Mouse (Mus musculus): ENCODE data around the gene Irf7.
A peak's percentile ranks its signal among the peaks of the same experiment; 100 is the strongest.

Irf7 gene

DNA sequence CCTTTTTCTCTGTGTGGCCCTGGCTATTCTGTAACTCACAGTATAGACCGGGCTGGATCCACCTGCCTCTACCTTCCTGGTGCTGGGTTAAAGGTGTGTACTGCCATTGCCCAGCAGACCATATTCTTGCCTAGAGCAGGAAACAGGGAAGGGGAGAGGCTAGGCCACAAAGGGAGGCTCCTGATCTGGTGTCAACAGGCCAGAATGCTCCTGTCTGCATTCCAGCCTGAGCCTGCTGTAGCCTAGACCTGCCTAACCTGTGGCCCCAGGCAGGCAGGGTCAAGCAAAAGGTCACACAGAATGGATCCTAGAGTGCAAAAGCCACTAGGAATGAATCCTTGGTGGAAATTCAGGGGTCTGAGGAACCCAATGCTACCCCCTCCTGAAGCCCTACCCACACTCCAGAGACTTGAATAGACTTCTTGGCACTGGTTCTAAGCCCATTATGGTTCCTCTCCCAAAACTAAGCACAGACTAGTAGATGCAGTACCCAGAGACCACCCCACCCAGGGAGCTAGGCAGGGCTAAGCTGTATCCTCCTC, 46.7 kb downstream of the Irf7 start:
- no peak for DNase-seq

DNA sequence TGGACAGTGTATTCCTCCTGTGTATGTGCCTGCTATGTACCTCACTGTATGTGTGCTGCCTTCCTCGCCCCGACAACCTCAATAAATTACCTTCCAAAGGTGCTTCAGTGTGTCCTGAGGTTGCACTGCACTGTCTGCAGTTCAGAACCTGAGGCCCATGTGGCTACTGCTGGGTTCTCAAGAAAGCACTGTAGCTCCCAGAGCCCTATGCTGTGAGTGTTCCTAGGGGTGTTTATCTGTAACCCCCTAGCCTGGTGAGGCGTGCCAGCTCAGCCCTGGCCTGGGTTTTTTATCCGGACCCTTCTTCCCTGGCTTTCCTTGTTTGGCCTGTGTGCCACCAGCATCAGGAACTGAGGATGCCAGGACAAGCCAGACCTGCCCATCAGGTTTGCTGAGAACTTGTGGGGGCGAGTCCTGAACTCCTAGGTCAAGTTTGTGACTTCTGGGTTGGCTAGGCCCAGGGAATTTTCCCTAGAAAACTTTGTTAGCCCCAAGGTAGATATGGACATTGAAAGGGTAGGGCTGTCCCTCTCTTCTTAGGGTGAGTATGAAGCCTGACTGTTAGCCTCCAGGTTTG, 47.6 kb downstream of the Irf7 start:
- no peak for DNase-seq

GRCm38 (mm10) chr7:141218141-141218540, 48.1 kb downstream of the Irf7 start:
- no peak for DNase-seq

GRCm38 (mm10) chr7:141217343-141218013, 48.8 kb downstream of the Irf7 start:
- no peak for DNase-seq

DNA sequence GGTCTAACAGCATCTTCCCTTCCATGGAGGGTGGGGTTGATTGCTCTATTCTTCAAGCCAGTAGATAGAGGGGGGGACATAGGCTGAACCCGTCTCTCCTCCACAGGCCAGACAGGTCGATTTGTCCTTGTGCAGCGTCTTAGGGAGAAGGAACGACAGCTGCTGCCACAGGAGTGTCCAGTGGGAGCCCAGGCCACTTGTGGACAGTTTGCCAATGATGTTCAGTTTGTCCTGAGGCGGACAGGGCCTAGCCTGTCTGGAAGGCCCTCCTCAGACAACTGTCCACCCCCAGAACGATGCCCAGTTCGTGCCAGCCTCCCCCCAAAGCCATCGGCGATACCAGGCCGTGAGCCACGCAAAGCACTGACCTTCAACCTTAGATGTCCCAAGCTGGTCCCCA, 49.4 kb downstream of the Irf7 start:
- DNase-seq, result no peak

DNA sequence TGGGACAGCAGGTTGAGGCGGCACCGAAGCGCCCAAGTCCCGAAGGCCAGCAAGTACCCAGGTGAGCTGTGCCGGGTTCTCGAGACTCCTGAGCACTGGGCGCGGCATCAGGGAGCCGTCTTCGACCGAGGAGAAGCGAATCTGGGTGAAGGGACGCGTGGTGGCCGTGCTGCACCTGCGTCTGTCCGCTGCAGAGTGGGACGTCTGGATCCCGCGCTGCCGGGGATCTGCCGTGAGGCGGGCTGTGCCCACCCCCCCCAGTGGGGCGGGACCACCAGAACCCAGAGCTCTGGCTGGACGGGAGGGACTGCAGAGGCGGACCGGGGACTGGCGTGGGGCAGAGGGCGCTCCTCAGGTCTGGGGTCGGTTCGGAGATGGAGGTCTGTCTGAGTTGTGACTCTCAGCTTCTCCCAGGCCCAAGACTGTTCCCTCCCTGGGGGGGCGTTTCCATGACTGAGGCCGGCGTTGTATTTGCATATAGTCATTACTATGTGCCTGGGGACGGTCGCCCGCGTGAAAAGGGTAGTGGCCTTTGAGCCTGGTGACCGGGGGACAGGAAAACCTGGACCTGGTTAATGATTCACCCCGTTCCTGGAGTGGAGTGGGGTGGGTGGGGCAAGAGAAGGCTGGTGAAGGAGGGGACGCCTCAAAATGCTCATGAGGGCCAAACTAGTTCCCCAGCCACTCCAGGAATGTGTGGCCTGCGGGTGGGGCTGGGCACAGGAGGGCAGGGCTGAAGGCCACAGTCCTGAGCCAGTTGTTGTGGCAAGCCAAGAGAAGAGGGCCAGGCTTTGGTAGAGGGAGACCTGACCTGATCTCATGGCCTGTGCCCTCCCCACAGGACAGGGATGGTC, 50.2 kb downstream of the Irf7 start:
- DNase-seq, result peak; percentile 93

DNA sequence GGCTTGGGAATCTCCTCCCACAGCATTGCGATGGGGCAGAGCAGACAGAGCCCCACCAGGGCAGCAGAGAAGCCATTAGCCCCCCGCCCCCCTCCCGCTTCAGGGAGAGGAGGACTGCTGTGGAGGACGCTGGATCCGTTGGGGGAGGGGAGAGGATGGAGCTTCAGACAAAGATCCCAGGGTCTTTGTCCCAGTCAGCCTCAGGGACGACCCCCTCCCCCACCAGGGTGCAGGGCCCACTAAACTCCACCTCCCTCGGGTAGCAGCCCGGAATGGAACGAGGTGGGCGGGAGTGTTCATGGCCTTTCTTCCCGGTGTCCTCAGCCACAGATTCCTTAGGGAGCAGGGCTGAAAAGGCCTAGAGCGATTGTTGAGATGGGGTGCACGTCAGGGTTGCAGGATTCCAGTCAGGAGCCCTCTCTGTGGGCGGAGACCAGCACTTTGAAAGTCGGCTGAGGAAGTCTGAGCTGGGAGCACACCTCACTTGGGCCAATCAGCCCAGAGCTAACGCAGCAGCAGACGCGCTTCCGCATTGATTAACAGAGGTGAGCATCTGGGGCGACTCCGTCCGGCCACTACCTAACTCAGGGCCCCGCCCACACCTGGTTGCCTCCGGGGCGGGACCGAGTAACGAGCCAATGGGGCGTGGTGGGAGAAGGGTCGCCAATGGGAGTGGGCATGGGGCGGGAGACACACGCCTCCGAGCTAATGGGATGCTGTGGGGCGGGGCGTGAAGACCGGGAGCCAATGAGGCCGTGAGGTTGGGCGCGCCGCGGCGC, 51.0 kb downstream of the Irf7 start, which contains the start of gene Rassf7:
Gene Rassf7 (plus strand): TSS at position 760 of the 779 bp plus-strand sequence.
- peak; percentile 98 for DNase-seq

DNA sequence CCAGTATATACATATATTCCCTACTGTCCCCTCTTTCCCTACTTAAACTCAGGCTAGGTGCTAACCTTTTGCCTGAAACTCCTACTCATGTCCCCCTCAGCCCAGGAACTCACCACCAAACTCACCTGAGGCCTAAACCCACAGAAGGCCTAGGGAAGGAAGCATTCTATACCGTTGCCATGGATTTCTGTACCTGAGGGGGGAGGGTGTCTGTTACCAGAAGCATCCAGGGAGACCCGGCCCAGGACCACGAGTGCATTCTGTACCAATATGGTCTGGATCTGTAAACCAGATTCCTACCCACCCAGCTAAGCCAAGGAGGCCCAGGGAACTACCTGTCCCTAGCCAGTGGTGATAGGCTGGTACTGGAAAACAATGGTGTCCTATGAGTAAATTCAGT, 52.0 kb downstream of the Irf7 start:
- no peak for DNase-seq

GRCm38 (mm10) chr7:141213605-141214235, 52.6 kb downstream of the Irf7 start, which contains the start of gene Lmntd2:
TSS of gene Lmntd2 (minus strand) at chr7:141214080.
- DNase-seq, result no peak

- no peak for DNase-seq
Observed at GRCm38 (mm10) chr7:141213133-141213532, 53.1 kb downstream of the Irf7 start.
